Mouse (Mus musculus) embryonic facial prominence, embryonic 11.5 days (tissue): ENCODE measurements around the gene Arhgap42. TPM values are rescaled to one million over a fixed set of nuclear protein-coding genes. Genes with fewer than 3 reads are reported as not detected.

Experiments used
- ATAC-seq: fragments of 200-750 bp; cut with Nextera tagmentation; replicated peaks from 2 replicates; pipeline ENCODE4 v1.8.0; 2017; ENCODE audit warnings: low read depth; ENCODE audit not compliant: insufficient number of reproducible peaks, low FRiP score, low TSS enrichment
- DNase-seq: peaks from one replicate; pipeline ENCODE4 v3.0.0-alpha.2; 2015; ENCODE audit warnings: low spot score
- H3K27ac ChIP-seq: fragments of 300-500 bp; sonication (generic); replicated peaks from 2 replicates; pipeline ENCODE4 v1.5.1; 2014; ENCODE audit warnings: mild to moderate bottlenecking, low read depth, low read length, control low read depth
- H3K27me3 ChIP-seq: fragments of 300-500 bp; sonication (generic); 2 replicates; pipeline ENCODE4 v1.6.1; 2014; ENCODE audit warnings: mild to moderate bottlenecking, low read length, moderate library complexity, mixed read lengths; ENCODE audit not compliant: control insufficient read depth, insufficient read depth
- H3K36me3 ChIP-seq: fragments of 300-500 bp; sonication (generic); replicated peaks from 2 replicates; pipeline ENCODE4 v1.6.1; 2014; ENCODE audit warnings: low read depth, mild to moderate bottlenecking, low read length, moderate library complexity, mixed read lengths; ENCODE audit not compliant: control insufficient read depth, insufficient read depth
- H3K4me1 ChIP-seq: fragments of 300-500 bp; sonication (generic); 2 replicates; pipeline ENCODE4 v1.6.1; 2014; ENCODE audit warnings: low read length, mixed read lengths; ENCODE audit not compliant: control insufficient read depth, insufficient read depth
- H3K4me2 ChIP-seq: fragments of 300-500 bp; sonication (generic); 2 replicates; pipeline ENCODE4 v1.6.1; 2014; ENCODE audit warnings: low read depth, mild to moderate bottlenecking, control low read depth, low read length, moderate library complexity
- H3K4me3 ChIP-seq: fragments of 300-500 bp; sonication (generic); 2 replicates; pipeline ENCODE4 v1.5.1; 2014; ENCODE audit warnings: low read depth, low read length, control low read depth
- H3K9ac ChIP-seq: fragments of 300-500 bp; sonication (generic); replicated peaks from 2 replicates; pipeline ENCODE4 v1.6.1; 2014; ENCODE audit warnings: mild to moderate bottlenecking, control low read depth, low read length
- H3K9me3 ChIP-seq: fragments of 300-500 bp; sonication (generic); replicated peaks from 2 replicates; pipeline ENCODE4 v1.6.1; 2016; ENCODE audit warnings: mild to moderate bottlenecking, low read length, inconsistent platforms, mixed read lengths; ENCODE audit not compliant: control insufficient read depth
- WGBS: fragments of 180-500 bp; shearing (Covaris S2); extraction: QIAGEN DNeasy Blood & Tissue Kit; methylation state at CpG from one replicate; pipeline ENCODE4 v1.1.7; 2014; 5-methylcytosine and 5-hydroxymethylcytosine counted together
- polyA plus RNA-seq: library from polyadenylated mRNA; unstranded; fragments of >200 nt; fragmentation: Nextera tagmentation; extraction: Ambion mirVana; gene quantifications from 2 replicates; pipeline ENCODE4 v1.2.1, GENCODE M21; 2014

Arhgap42 gene
- polyA plus RNA-seq, 1 experiment from 2014 or later, result 38.9 TPM

DNA sequence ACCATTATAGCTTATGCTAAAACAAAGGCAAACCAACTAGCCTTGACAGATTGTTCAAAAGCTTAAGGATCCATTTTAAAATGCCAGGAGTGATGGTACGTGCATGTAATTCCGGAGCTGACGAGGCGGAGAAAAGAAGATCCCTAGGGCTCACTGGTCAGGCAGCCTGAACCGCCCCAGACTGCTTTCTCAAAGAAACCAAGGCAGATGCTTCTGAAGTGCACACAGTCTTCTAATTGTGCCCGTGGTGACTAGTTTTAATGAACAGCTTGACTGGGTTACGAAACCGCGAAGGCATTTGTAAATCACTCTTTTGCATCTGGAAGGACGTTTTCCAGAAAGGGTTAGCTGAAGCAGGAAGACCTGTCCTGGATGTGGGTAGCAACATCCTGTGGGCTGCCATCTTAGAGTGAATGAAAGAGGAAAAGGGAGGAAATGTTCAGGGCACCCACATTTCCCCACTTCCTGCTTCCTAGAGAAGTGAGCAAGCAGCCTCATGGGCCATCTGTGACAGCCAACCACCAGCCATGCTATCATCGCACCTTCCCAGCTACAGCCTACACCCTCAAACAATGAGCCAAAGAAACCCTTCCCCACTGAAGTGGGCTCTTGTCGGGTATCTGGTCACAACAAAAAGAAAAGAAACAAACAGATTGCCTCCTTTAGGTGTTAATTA lies 137.3 kb downstream of the Arhgap42 start:
- ATAC-seq (no peak), DNase-seq (no peak)
- H3K27ac ChIP-seq, result no peak overlapping the region
- H3K4me2 ChIP-seq, result no peak overlapping the region
- WGBS, result 81% methylated on average over 12 of the region's 12 CpGs
- H3K9ac ChIP-seq, result no peak overlapping the region
- no peaks in the 10 kb centered on the region for H3K36me3 ChIP-seq
- H3K9me3 ChIP-seq, result no peaks in the 10 kb centered on the region
- no peak overlapping the region for H3K4me3 ChIP-seq
- no peaks in the 10 kb centered on the region for H3K27me3 ChIP-seq
- no peaks in the 10 kb centered on the region for H3K4me1 ChIP-seq

DNA sequence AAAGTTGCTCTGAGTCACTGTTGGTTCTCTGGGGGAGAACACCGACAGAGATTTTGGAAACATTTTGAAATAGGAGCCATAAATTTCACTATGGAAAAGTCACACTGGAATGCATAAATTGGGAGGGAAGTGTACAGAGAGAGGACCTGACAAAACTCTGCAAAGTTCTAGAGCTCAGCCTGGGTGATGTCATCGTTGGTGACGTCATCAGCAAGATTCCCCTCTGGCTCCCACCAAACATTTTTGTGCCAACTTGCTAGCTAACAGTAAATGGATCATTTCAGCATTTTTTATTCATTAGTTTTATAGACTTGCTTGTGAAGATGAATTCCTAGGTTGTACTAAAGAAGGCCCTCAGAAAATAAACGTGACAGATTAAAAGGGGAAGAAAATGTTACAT lies 137.8 kb downstream of the Arhgap42 start:
- no peaks in the 10 kb centered on the region for H3K36me3 ChIP-seq
- H3K4me1 ChIP-seq, result no peaks in the 10 kb centered on the region
- ATAC-seq (no peak), DNase-seq (no peak)
- H3K4me3 ChIP-seq, result no peak overlapping the region
- WGBS, result 94% methylated on average over 4 of the region's 4 CpGs
- no peaks in the 10 kb centered on the region for H3K27me3 ChIP-seq
- no peak overlapping the region for H3K4me2 ChIP-seq
- no peaks in the 10 kb centered on the region for H3K9me3 ChIP-seq
- H3K9ac ChIP-seq, result no peak overlapping the region
- H3K27ac ChIP-seq, result no peak overlapping the region

DNA sequence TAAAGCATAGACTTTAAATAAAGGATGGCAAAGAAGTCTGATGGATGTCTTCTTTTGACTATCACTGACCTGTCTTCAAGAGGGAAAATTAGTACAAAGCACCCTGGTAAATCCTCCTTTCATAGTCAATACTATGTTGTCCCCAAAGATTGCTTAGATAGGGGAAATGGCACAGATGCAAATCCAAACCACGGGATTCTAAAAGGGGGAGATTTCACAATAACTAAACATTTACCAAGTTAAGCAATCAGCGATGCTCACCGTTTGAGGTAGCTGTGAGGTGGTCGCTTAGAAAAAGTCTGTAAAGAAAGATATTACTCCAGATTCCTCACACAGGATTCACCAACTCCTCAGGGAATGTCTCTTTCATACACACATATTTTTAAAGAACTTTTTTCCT lies 141.1 kb downstream of the Arhgap42 start:
- Histone ChIP-seq H3K9ac (no peak overlapping the region), H3K27ac (no peak overlapping the region), H3K9me3 (no peaks in the 10 kb centered on the region), H3K4me1 (no peaks in the 10 kb centered on the region), H3K4me3 (no peak overlapping the region), H3K36me3 (no peaks in the 10 kb centered on the region), H3K27me3 (no peaks in the 10 kb centered on the region), H3K4me2 (no peak overlapping the region)
- DNase-seq (no peak), ATAC-seq (no peak)
- 89% methylated on average over 4 of the region's 4 CpGs for WGBS

DNA sequence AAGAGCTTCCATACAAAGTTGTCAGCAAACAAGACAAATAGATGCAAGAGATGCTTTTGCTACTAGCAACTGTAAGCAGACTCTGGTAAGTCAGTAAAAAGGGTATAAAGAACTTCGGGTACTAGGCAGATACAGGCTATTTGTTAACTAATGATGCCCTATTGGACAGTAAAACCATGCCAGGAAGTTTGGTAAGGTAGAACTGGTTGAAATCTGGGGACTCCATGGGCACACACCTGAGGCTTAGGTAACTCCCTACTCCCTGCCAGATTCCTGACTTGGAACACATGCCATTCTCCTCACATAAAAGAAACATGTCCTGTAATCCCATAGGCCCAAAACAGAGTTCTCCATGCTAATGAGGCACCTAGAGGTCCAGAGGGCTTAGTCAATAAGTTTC lies 142.1 kb downstream of the Arhgap42 start:
- Histone ChIP-seq H3K36me3 (no peaks in the 10 kb centered on the region), H3K4me1 (no peaks in the 10 kb centered on the region), H3K9me3 (no peaks in the 10 kb centered on the region), H3K4me3 (no peak overlapping the region), H3K9ac (no peak overlapping the region), H3K27me3 (no peaks in the 10 kb centered on the region), H3K27ac (no peak overlapping the region), H3K4me2 (no peak overlapping the region)
- DNase-seq (no peak), ATAC-seq (no peak)
- WGBS, result 68% methylated on average over 1 of the region's 1 CpGs

DNA sequence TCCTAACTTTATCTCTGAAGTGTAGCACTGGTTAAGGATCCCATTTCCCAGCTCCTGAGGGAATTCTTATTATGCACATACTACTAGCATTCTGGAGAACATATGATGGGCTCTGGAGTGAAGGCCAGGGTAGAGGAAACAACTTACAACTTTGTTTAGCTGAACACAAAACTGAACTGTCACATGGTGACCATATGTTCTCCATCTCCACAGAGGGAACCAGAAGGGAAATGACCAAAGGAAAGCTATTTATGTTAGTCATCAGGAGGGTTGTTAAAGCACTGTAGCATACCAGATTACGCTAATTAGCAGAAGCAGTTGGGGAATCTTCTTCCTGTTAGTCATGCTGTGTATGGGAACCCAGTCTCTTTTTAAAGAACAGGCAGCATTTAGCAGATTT lies 145.8 kb downstream of the Arhgap42 start:
- H3K9me3 ChIP-seq, result no peaks in the 10 kb centered on the region
- no peak overlapping the region for H3K4me3 ChIP-seq
- H3K27ac ChIP-seq, result no peak overlapping the region
- WGBS, result 26% methylated on average over 1 of the region's 1 CpGs
- no peak overlapping the region for H3K9ac ChIP-seq
- no peaks in the 10 kb centered on the region for H3K27me3 ChIP-seq
- ATAC-seq (no peak), DNase-seq (peak; percentile 49)
- no peaks in the 10 kb centered on the region for H3K36me3 ChIP-seq
- no peaks in the 10 kb centered on the region for H3K4me1 ChIP-seq
- H3K4me2 ChIP-seq, result no peak overlapping the region

DNA sequence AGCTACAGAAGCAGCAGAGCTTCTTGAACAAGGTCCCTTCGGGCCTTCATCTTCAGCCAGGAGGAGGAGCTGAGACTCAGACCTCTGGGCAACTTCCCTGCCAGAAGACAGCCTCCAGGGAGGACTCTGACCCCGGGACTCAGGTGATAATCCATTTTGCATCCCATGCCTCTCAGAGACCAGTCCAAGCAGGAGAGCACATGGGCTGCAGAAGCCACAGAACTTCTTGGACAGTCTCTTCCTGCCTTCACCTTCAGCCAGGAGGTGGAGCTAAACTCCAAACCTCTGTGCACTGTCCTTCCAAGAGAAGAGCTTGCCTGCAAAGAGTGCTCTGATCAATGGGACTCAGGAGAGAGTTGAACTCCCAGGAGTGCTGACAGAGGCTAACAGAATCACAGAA lies 155.5 kb downstream of the Arhgap42 start:
- Histone ChIP-seq H3K36me3 (no peaks in the 10 kb centered on the region), H3K27me3 (no peaks in the 10 kb centered on the region), H3K9me3 (no peaks in the 10 kb centered on the region), H3K4me3 (no peak overlapping the region), H3K27ac (no peak overlapping the region), H3K4me1 (no peaks in the 10 kb centered on the region), H3K9ac (no peak overlapping the region), H3K4me2 (no peak overlapping the region)
- 80% methylated on average over 2 of the region's 2 CpGs for WGBS
- ATAC-seq (no peak), DNase-seq (no peak)

DNA sequence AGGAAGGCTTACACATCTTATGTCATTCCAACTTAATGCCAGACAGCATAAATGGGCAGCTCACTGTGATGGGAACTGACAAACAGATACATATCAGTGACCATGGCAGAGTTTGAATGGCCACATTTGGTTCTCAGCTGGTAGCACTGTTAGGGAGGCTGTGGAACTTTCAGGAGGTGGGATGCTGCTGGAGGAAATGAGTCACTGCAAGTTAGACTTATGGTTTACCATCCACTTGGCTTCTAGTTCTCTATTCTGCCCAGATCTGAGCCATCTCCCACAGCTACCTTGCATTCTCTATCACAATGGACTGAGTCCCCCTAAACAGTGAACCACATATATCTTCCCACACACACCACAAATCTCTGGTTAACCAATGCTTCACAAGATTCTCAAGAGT lies 186.0 kb downstream of the Arhgap42 start:
- H3K4me3 ChIP-seq, result no peak overlapping the region
- no peak overlapping the region for H3K27ac ChIP-seq
- H3K4me1 ChIP-seq, result no peaks in the 10 kb centered on the region
- H3K4me2 ChIP-seq, result no peak overlapping the region
- no peaks in the 10 kb centered on the region for H3K27me3 ChIP-seq
- H3K9me3 ChIP-seq, result no peaks in the 10 kb centered on the region
- H3K36me3 ChIP-seq, result no peaks in the 10 kb centered on the region; the same call in 1 of the 2 replicates
- no peak for ATAC-seq
- no peak for DNase-seq
- H3K9ac ChIP-seq, result no peak overlapping the region

DNA sequence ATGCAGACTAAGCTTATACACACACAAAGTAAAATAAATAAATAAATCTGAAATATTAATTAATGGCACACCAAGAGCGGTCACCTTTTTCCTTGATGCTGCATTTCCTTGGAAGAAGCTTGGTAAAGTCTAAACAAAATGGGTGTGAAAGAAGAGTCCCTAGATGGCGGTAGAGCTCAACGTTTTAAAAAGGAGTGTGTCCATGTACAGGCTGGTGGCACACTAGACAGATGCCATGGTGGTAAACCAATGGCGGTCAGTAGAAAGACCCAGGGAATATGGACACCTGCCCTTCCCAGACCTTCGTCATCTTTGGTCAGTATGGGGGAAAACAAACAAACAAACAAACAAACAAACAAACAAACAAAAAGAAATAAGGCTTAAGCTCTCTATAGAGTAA lies 187.7 kb downstream of the Arhgap42 start:
- ATAC-seq (0 out of 2 replicates have a peak, but pooled peaks have one; percentile 59), DNase-seq (peak; percentile 72)
- H3K9ac ChIP-seq, result no peak overlapping the region
- no peaks in the 10 kb centered on the region for H3K4me1 ChIP-seq
- H3K4me2 ChIP-seq, result no peak overlapping the region
- 46% methylated on average over 5 of the region's 5 CpGs for WGBS
- H3K27ac ChIP-seq, result no peak overlapping the region
- H3K36me3 ChIP-seq, result no peaks in the 10 kb centered on the region
- H3K27me3 ChIP-seq, result no peaks in the 10 kb centered on the region
- H3K9me3 ChIP-seq, result no peaks in the 10 kb centered on the region
- H3K4me3 ChIP-seq, result no peak overlapping the region
